Mouse (Mus musculus) heart, embryonic 10.5 days (tissue): ENCODE results near the gene Hoxd9. TPM values are rescaled to one million over a fixed set of nuclear protein-coding genes. Genes with fewer than 3 reads are reported as not detected.

Experiments
- DNase-seq: peaks from one replicate; pipeline ENCODE4 v3.0.0-alpha.2; 2017; ENCODE audit warnings: low spot score
- H3K27ac ChIP-seq: fragments of 300-500 bp; sonication (generic); 2 replicates; pipeline ENCODE4 v1.5.1; 2016; ENCODE audit warnings: mild to moderate bottlenecking
- H3K27me3 ChIP-seq: fragments of 300-500 bp; sonication (generic); 2 replicates; pipeline ENCODE4 v1.6.1; 2016; ENCODE audit warnings: mild to moderate bottlenecking; ENCODE audit not compliant: poor library complexity, insufficient read depth, severe bottlenecking
- H3K36me3 ChIP-seq: fragments of 300-500 bp; sonication (generic); 2 replicates; pipeline ENCODE4 v1.6.1; 2016; ENCODE audit warnings: mild to moderate bottlenecking, moderate library complexity
- H3K4me1 ChIP-seq: fragments of 300-500 bp; sonication (generic); 2 replicates; pipeline ENCODE4 v1.6.1; 2016; ENCODE audit warnings: mild to moderate bottlenecking
- H3K4me3 ChIP-seq: fragments of 300-500 bp; sonication (generic); 2 replicates; pipeline ENCODE4 v1.5.1; 2016; ENCODE audit warnings: mild to moderate bottlenecking, moderate library complexity
- H3K9me3 ChIP-seq: fragments of 300-500 bp; sonication (generic); 2 replicates; pipeline ENCODE4 v1.6.1; 2016; ENCODE audit warnings: mild to moderate bottlenecking, moderate library complexity
- WGBS: fragments of 180-500 bp; shearing (Covaris S2); methylation state at CpG from one replicate; pipeline ENCODE4 v1.1.7; 2016; 5-methylcytosine and 5-hydroxymethylcytosine counted together
- polyA plus RNA-seq: library from polyadenylated mRNA; unstranded; fragments of >200 nt; fragmentation: Nextera tagmentation; extraction: Ambion mirVana; gene quantifications from 2 replicates; pipeline ENCODE4 v1.2.1, GENCODE M21; 2016

The Hoxd9 gene
- polyA plus RNA-seq, 1 experiment from 2014 or later = 3.0 TPM

GRCm38 (mm10) chr2:74733765-74734164, 36.2 kb downstream of the Hoxd9 start:
- no peaks in the 10 kb centered on the region for H3K9me3 ChIP-seq
- H3K4me3 ChIP-seq = no peak overlapping the region
- peaks cover 25% of the 10 kb centered on the region for H3K4me1 ChIP-seq
- H3K27me3 ChIP-seq = peaks cover 100% of the 10 kb centered on the region
- no peak overlapping the region for H3K27ac ChIP-seq
- no peaks in the 10 kb centered on the region for H3K36me3 ChIP-seq
- DNase-seq = no peak
- 3% methylated on average over 6 of the region's 6 CpGs for WGBS

GRCm38 (mm10) chr2:74734451-74734850, 36.9 kb downstream of the Hoxd9 start:
- no peak for DNase-seq
- WGBS = under 1% methylated on average over 13 of the region's 13 CpGs
- H3K4me1 ChIP-seq = peaks cover 25% of the 10 kb centered on the region
- peaks cover 100% of the 10 kb centered on the region for H3K27me3 ChIP-seq
- no peak overlapping the region for H3K4me3 ChIP-seq
- H3K9me3 ChIP-seq = no peaks in the 10 kb centered on the region
- no peak overlapping the region for H3K27ac ChIP-seq
- H3K36me3 ChIP-seq = no peaks in the 10 kb centered on the region

- Histone ChIP-seq H3K4me1 (peaks cover 26% of the 10 kb centered on the region), H3K4me3 (peak overlapping the region; percentile 45), H3K36me3 (no peaks in the 10 kb centered on the region), H3K27me3 (peaks cover 100% of the 10 kb centered on the region), H3K27ac (no peak overlapping the region), H3K9me3 (no peaks in the 10 kb centered on the region)
- WGBS = under 1% methylated on average over 27 of the region's 27 CpGs
- no peak for DNase-seq
Measured at GRCm38 (mm10) chr2:74734996-74735811, 37.7 kb downstream of the Hoxd9 start.

GRCm38 (mm10) chr2:74735851-74736687, 38.5 kb downstream of the Hoxd9 start:
- under 1% methylated on average over 42 of the region's 42 CpGs for WGBS
- peaks cover 33% of the 10 kb centered on the region for H3K4me1 ChIP-seq

GRCm38 (mm10) chr2:74736688-74737577, 39.4 kb downstream of the Hoxd9 start:
- Histone ChIP-seq H3K36me3 (no peaks in the 10 kb centered on the region), H3K4me1 (peaks cover 33% of the 10 kb centered on the region), H3K27me3 (peaks cover 100% of the 10 kb centered on the region), H3K27ac (no peak overlapping the region), H3K4me3 (peak overlapping the region; percentile 45), H3K9me3 (no peaks in the 10 kb centered on the region)
- no peak for DNase-seq
- 4% methylated on average over 15 of the region's 15 CpGs for WGBS

More at GRCm38 (mm10) chr2:74735851-74736687, 38.5 kb downstream of the Hoxd9 start:
- H3K9me3 ChIP-seq = no peaks in the 10 kb centered on the region
- H3K27me3 ChIP-seq = peaks cover 100% of the 10 kb centered on the region
- no peak overlapping the region for H3K27ac ChIP-seq
- H3K36me3 ChIP-seq = no peaks in the 10 kb centered on the region
- peak overlapping the region; percentile 45 for H3K4me3 ChIP-seq
- DNase-seq = no peak

- Histone ChIP-seq H3K36me3 (no peaks in the 10 kb centered on the region), H3K27ac (no peak overlapping the region), H3K27me3 (peaks cover 100% of the 10 kb centered on the region), H3K9me3 (no peaks in the 10 kb centered on the region), H3K4me1 (peaks cover 31% of the 10 kb centered on the region), H3K4me3 (no peak overlapping the region)
- no peak for DNase-seq
- WGBS = 3% methylated on average over 7 of the region's 7 CpGs
Measured at GRCm38 (mm10) chr2:74737578-74738070, 40.1 kb downstream of the Hoxd9 start.

GRCm38 (mm10) chr2:74738623-74739475, 41.3 kb downstream of the Hoxd9 start:
- no peak for DNase-seq
- H3K4me1 ChIP-seq = peaks cover 26% of the 10 kb centered on the region
- H3K4me3 ChIP-seq = no peak overlapping the region
- H3K27ac ChIP-seq = no peak overlapping the region
- no peaks in the 10 kb centered on the region for H3K36me3 ChIP-seq
- under 1% methylated on average over 20 of the region's 20 CpGs for WGBS
- H3K9me3 ChIP-seq = no peaks in the 10 kb centered on the region
- peaks cover 100% of the 10 kb centered on the region for H3K27me3 ChIP-seq

GRCm38 (mm10) chr2:74739476-74739800, 41.9 kb downstream of the Hoxd9 start:
- WGBS = 8% methylated on average over 2 of the region's 2 CpGs
- Histone ChIP-seq H3K9me3 (no peaks in the 10 kb centered on the region), H3K27ac (no peak overlapping the region), H3K4me1 (peaks cover 26% of the 10 kb centered on the region), H3K27me3 (peaks cover 100% of the 10 kb centered on the region), H3K4me3 (no peak overlapping the region), H3K36me3 (no peaks in the 10 kb centered on the region)
- no peak for DNase-seq

- DNase-seq = no peak
- Histone ChIP-seq H3K36me3 (no peaks in the 10 kb centered on the region), H3K9me3 (no peaks in the 10 kb centered on the region), H3K27me3 (peaks cover 100% of the 10 kb centered on the region), H3K27ac (no peak overlapping the region), H3K4me1 (peaks cover 26% of the 10 kb centered on the region), H3K4me3 (peak overlapping the region; percentile 33; the same call in 1 of the 2 replicates)
- WGBS = 2% methylated on average over 14 of the region's 14 CpGs
Measured at GRCm38 (mm10) chr2:74739869-74740268, 42.3 kb downstream of the Hoxd9 start.

GRCm38 (mm10) chr2:74740311-74741091, 43.0 kb downstream of the Hoxd9 start:
- no peak for DNase-seq
- H3K4me1 ChIP-seq = peaks cover 21% of the 10 kb centered on the region
- H3K36me3 ChIP-seq = no peaks in the 10 kb centered on the region
- peak overlapping the region; percentile 33; the same call in 1 of the 2 replicates for H3K4me3 ChIP-seq
- H3K27ac ChIP-seq = 0 out of 2 replicates have a peak overlapping the region, but pooled peaks have one; percentile 2
- peaks cover 100% of the 10 kb centered on the region for H3K27me3 ChIP-seq
- H3K9me3 ChIP-seq = no peaks in the 10 kb centered on the region
- 2% methylated on average over 43 of the region's 43 CpGs for WGBS
